Mouse (Mus musculus): ENCODE measurements around the gene Abl2. TPM values are rescaled to one million over a fixed set of nuclear protein-coding genes. Genes with fewer than 3 reads are reported as not detected.

The Abl2 gene
- polyA plus RNA-seq, 3 experiments from 2014 or later, result 2.8 to 6.1 (median 4.6) TPM

GRCm38 (mm10) chr1:156585512-156585911, 26.9 kb downstream of the Abl2 start:
- ATAC-seq, result no peak

GRCm38 (mm10) chr1:156589811-156590305, 31.3 kb downstream of the Abl2 start:
- no peak for ATAC-seq

GRCm38 (mm10) chr1:156590357-156590756, 31.8 kb downstream of the Abl2 start:
- no peak for ATAC-seq

GRCm38 (mm10) chr1:156593267-156593666, 34.7 kb downstream of the Abl2 start:
- no peak for ATAC-seq

- ATAC-seq, result no peak
Measured at GRCm38 (mm10) chr1:156597089-156597488, 38.5 kb downstream of the Abl2 start.

- ATAC-seq, result no peak
Measured at GRCm38 (mm10) chr1:156602545-156602944, 44.0 kb downstream of the Abl2 start.

- no peak for ATAC-seq
Measured at GRCm38 (mm10) chr1:156605094-156605866, 46.7 kb downstream of the Abl2 start.

- ATAC-seq, result peak; percentile 56
Measured at GRCm38 (mm10) chr1:156605940-156606339, 47.4 kb downstream of the Abl2 start.

GRCm38 (mm10) chr1:156608496-156608895, 49.9 kb downstream of the Abl2 start:
- no peak for ATAC-seq

GRCm38 (mm10) chr1:156610257-156610656, 51.7 kb downstream of the Abl2 start:
- ATAC-seq, result no peak

GRCm38 (mm10) chr1:156613855-156614530, 55.4 kb downstream of the Abl2 start:
- no peak for ATAC-seq

- ATAC-seq, result no peak
Measured at GRCm38 (mm10) chr1:156614710-156615109, 56.1 kb downstream of the Abl2 start.

- peak; percentile 88 for ATAC-seq
Measured at GRCm38 (mm10) chr1:156615381-156616133, 57.0 kb downstream of the Abl2 start.

- ATAC-seq, result no peak
Measured at GRCm38 (mm10) chr1:156616989-156617598, 58.5 kb downstream of the Abl2 start.

- no peak for ATAC-seq
Measured at GRCm38 (mm10) chr1:156617811-156618210, 59.2 kb downstream of the Abl2 start.

GRCm38 (mm10) chr1:156620292-156620909, 61.8 kb downstream of the Abl2 start:
- ATAC-seq, result no peak

GRCm38 (mm10) chr1:156620951-156621350, 62.4 kb downstream of the Abl2 start:
- ATAC-seq, result no peak

GRCm38 (mm10) chr1:156624231-156624630, 65.6 kb downstream of the Abl2 start:
- no peak for ATAC-seq

- ATAC-seq, result no peak
Measured at GRCm38 (mm10) chr1:156626729-156627128, 68.1 kb downstream of the Abl2 start.

- ATAC-seq, result no peak
Measured at GRCm38 (mm10) chr1:156629984-156630383, 71.4 kb downstream of the Abl2 start.

- ATAC-seq, result no peak
Measured at GRCm38 (mm10) chr1:156630965-156631364, 72.4 kb downstream of the Abl2 start.

- ATAC-seq, result peak; percentile 79
Measured at GRCm38 (mm10) chr1:156633095-156633494, 74.5 kb downstream of the Abl2 start.

Data from inflammation-experienced regulatory T-cells, adult 6 months (primary cell).